Mouse (Mus musculus): ENCODE measurements at regions not wholly inside any gene's neighbourhood (a gene's known extent, or its start where the extent isn't known, plus 50 kb on each side); places are given as distances from the start of the nearest gene placed in this dataset.

DNA sequence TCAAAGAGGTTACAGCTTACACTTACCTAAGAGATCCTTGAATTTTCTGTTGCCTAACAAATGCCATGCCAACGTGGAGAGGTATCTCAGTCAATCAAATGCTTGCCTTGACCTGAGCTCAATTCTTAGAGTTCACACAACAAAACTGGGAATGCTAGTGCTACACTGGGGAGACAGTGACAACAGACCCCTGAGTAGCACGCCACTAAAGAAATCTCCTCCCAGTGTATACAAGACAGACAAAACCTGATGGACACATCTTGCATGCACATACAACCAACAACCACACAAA, 91.8 kb downstream of the A730009L09Rik start:
- H3K27ac ChIP-seq (ENCODE audit: insufficient read depth, low read length): no peak overlapping the region
- H3K4me1 ChIP-seq (ENCODE audit: control insufficient read depth, insufficient read depth, low read length): no peaks in the 10 kb centered on the region
- no peak overlapping the region for H3K4me3 ChIP-seq (ENCODE audit: insufficient read depth, low read length)
- no peak for TF ChIP-seq CTCF (IDR thresholded peaks at IDR 0.05; ENCODE audit: borderline replicate concordance, insufficient read depth, low read length)
- TF ChIP-seq POLR2A (IDR thresholded peaks at IDR 0.05; ENCODE audit: low read depth, low read length): no peak

DNA sequence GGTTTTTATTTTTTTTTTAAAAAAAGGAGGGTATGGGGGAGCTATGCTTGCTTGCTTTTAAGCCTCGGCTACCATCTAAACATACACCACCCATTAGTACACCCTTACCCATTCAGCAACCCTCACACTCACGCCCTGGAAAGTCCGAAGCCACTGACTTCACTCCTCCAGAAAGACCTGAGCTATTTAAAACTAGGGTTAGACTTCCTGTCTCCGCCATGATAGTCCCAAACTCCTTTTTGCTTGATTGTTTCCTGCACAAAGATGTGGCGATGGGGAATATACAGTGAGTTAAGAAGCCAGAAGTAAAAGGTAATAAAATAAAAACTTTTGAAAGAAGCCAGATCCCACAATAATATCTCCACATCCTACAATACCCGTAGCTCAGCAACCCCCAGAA, 92.6 kb downstream of the A730009L09Rik start:
- H3K27ac ChIP-seq (ENCODE audit: insufficient read depth, low read length): no peak overlapping the region
- TF ChIP-seq CTCF (IDR thresholded peaks at IDR 0.05; ENCODE audit: borderline replicate concordance, insufficient read depth, low read length): no peak
- no peak for TF ChIP-seq POLR2A (IDR thresholded peaks at IDR 0.05; ENCODE audit: low read depth, low read length)
- H3K4me3 ChIP-seq (ENCODE audit: insufficient read depth, low read length): no peak overlapping the region
- no peaks in the 10 kb centered on the region for H3K4me1 ChIP-seq (ENCODE audit: control insufficient read depth, insufficient read depth, low read length)

DNA sequence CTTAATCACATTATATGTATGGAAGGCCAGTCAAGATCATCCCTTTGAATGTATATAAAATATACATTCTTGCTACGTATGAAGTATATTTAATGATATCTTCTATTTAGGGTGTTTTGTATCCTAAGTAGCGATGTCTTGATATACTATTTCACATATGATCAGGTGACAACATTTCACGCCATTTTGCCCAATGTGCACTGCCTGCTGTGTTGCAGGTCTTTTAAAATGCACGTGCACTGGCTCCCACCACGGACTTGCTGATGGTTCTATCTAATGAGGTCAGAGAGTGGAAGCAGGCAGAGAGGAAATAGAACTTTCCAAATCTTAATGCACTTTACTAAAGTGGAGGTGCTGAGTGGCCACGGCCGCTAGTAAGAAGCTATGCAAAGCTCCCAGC, 100.8 kb downstream of the A730009L09Rik start:
- no peaks in the 10 kb centered on the region for H3K4me1 ChIP-seq (ENCODE audit: control insufficient read depth, insufficient read depth, low read length)
- H3K27ac ChIP-seq (ENCODE audit: insufficient read depth, low read length): no peak overlapping the region
- TF ChIP-seq CTCF (IDR thresholded peaks at IDR 0.05; ENCODE audit: borderline replicate concordance, insufficient read depth, low read length) (no peak), POLR2A (IDR thresholded peaks at IDR 0.05; ENCODE audit: low read depth, low read length) (no peak)
- H3K4me3 ChIP-seq (ENCODE audit: insufficient read depth, low read length): no peak overlapping the region

- Histone ChIP-seq H3K27ac (ENCODE audit: insufficient read depth, low read length) (no peak overlapping the region), H3K4me3 (ENCODE audit: insufficient read depth, low read length) (no peak overlapping the region), H3K4me1 (ENCODE audit: control insufficient read depth, insufficient read depth, low read length) (no peaks in the 10 kb centered on the region)
- TF ChIP-seq CTCF (IDR thresholded peaks at IDR 0.05; ENCODE audit: borderline replicate concordance, insufficient read depth, low read length) (no peak), POLR2A (IDR thresholded peaks at IDR 0.05; ENCODE audit: low read depth, low read length) (no peak)
Observed at GRCm38 (mm10) chr16:84616132-84616531, 101.2 kb downstream of the A730009L09Rik start.

- TF ChIP-seq CTCF (IDR thresholded peaks at IDR 0.05; ENCODE audit: borderline replicate concordance, insufficient read depth, low read length) (no peak), POLR2A (IDR thresholded peaks at IDR 0.05; ENCODE audit: low read depth, low read length) (no peak)
- no peak overlapping the region for H3K27ac ChIP-seq (ENCODE audit: insufficient read depth, low read length)
- no peaks in the 10 kb centered on the region for H3K4me1 ChIP-seq (ENCODE audit: control insufficient read depth, insufficient read depth, low read length)
- H3K4me3 ChIP-seq (ENCODE audit: insufficient read depth, low read length): no peak overlapping the region
Observed at GRCm38 (mm10) chr16:84618379-84618778, 103.5 kb downstream of the A730009L09Rik start.

- H3K27ac ChIP-seq (ENCODE audit: insufficient read depth, low read length): no peak overlapping the region
- no peaks in the 10 kb centered on the region for H3K4me1 ChIP-seq (ENCODE audit: control insufficient read depth, insufficient read depth, low read length)
- no peak overlapping the region for H3K4me3 ChIP-seq (ENCODE audit: insufficient read depth, low read length)
- TF ChIP-seq POLR2A (IDR thresholded peaks at IDR 0.05; ENCODE audit: low read depth, low read length) (no peak), CTCF (IDR thresholded peaks at IDR 0.05; ENCODE audit: borderline replicate concordance, insufficient read depth, low read length) (no peak)
Observed at GRCm38 (mm10) chr16:84619876-84620275, 105.0 kb downstream of the A730009L09Rik start.

GRCm38 (mm10) chr16:84620861-84621260, 105.9 kb downstream of the A730009L09Rik start:
- no peaks in the 10 kb centered on the region for H3K4me1 ChIP-seq (ENCODE audit: control insufficient read depth, insufficient read depth, low read length)
- no peak overlapping the region for H3K4me3 ChIP-seq (ENCODE audit: insufficient read depth, low read length)
- H3K27ac ChIP-seq (ENCODE audit: insufficient read depth, low read length): no peak overlapping the region
- TF ChIP-seq POLR2A (IDR thresholded peaks at IDR 0.05; ENCODE audit: low read depth, low read length): no peak
- no peak for TF ChIP-seq CTCF (IDR thresholded peaks at IDR 0.05; ENCODE audit: borderline replicate concordance, insufficient read depth, low read length)

GRCm38 (mm10) chr16:84621300-84622031, 106.5 kb downstream of the A730009L09Rik start:
- no peaks in the 10 kb centered on the region for H3K4me1 ChIP-seq (ENCODE audit: control insufficient read depth, insufficient read depth, low read length)
- H3K4me3 ChIP-seq (ENCODE audit: insufficient read depth, low read length): peak overlapping the region; percentile 31
- H3K27ac ChIP-seq (ENCODE audit: insufficient read depth, low read length): no peak overlapping the region
- no peak for TF ChIP-seq POLR2A (IDR thresholded peaks at IDR 0.05; ENCODE audit: low read depth, low read length)
- no peak for TF ChIP-seq CTCF (IDR thresholded peaks at IDR 0.05; ENCODE audit: borderline replicate concordance, insufficient read depth, low read length)

GRCm38 (mm10) chr16:84623346-84624085, 108.6 kb downstream of the A730009L09Rik start:
- Histone ChIP-seq H3K27ac (ENCODE audit: insufficient read depth, low read length) (no peak overlapping the region), H3K4me3 (ENCODE audit: insufficient read depth, low read length) (no peak overlapping the region), H3K4me1 (ENCODE audit: control insufficient read depth, insufficient read depth, low read length) (no peaks in the 10 kb centered on the region)
- TF ChIP-seq CTCF (IDR thresholded peaks at IDR 0.05; ENCODE audit: borderline replicate concordance, insufficient read depth, low read length): no peak
- TF ChIP-seq POLR2A (IDR thresholded peaks at IDR 0.05; ENCODE audit: low read depth, low read length): no peak

GRCm38 (mm10) chr16:84624443-84625109, 109.7 kb downstream of the A730009L09Rik start:
- Histone ChIP-seq H3K4me1 (ENCODE audit: control insufficient read depth, insufficient read depth, low read length) (no peaks in the 10 kb centered on the region), H3K4me3 (ENCODE audit: insufficient read depth, low read length) (no peak overlapping the region), H3K27ac (ENCODE audit: insufficient read depth, low read length) (no peak overlapping the region)
- TF ChIP-seq CTCF (IDR thresholded peaks at IDR 0.05; ENCODE audit: borderline replicate concordance, insufficient read depth, low read length) (no peak), POLR2A (IDR thresholded peaks at IDR 0.05; ENCODE audit: low read depth, low read length) (no peak)
